Mouse (Mus musculus) cerebellum, adult 9-11 months (tissue): ENCODE results near the gene Car10.

Experiments used
- DNase-seq: peaks from one replicate; pipeline ENCODE4 v3.0.0; 2022

Gene Car10

GRCm38 (mm10) chr11:93502864-93503263, 405.0 kb downstream of the Car10 start:
- no peak for DNase-seq

GRCm38 (mm10) chr11:93503469-93503868, 405.6 kb downstream of the Car10 start:
- no peak for DNase-seq

GRCm38 (mm10) chr11:93509527-93510235, 411.9 kb downstream of the Car10 start:
- no peak for DNase-seq

- DNase-seq, result no peak
Observed at GRCm38 (mm10) chr11:93512843-93513242, 415.0 kb downstream of the Car10 start.

- DNase-seq, result no peak
Observed at GRCm38 (mm10) chr11:93514396-93514795, 416.6 kb downstream of the Car10 start.

GRCm38 (mm10) chr11:93515566-93515965, 417.7 kb downstream of the Car10 start:
- peak; percentile 93 for DNase-seq

- no peak for DNase-seq
Observed at GRCm38 (mm10) chr11:93516216-93516615, 418.4 kb downstream of the Car10 start.

GRCm38 (mm10) chr11:93516946-93517345, 419.1 kb downstream of the Car10 start:
- no peak for DNase-seq

GRCm38 (mm10) chr11:93522501-93522900, 424.7 kb downstream of the Car10 start:
- no peak for DNase-seq

- no peak for DNase-seq
Observed at GRCm38 (mm10) chr11:93525921-93526320, 428.1 kb downstream of the Car10 start.

GRCm38 (mm10) chr11:93531029-93531680, 433.3 kb downstream of the Car10 start:
- DNase-seq, result peak; percentile 92

- DNase-seq, result no peak
Observed at GRCm38 (mm10) chr11:93536244-93536643, 438.4 kb downstream of the Car10 start.

GRCm38 (mm10) chr11:93548904-93549303, 451.1 kb downstream of the Car10 start:
- no peak for DNase-seq

GRCm38 (mm10) chr11:93550908-93551307, 453.1 kb downstream of the Car10 start:
- DNase-seq, result no peak

GRCm38 (mm10) chr11:93559118-93559517, 461.3 kb downstream of the Car10 start:
- no peak for DNase-seq

GRCm38 (mm10) chr11:93560570-93560969, 462.7 kb downstream of the Car10 start:
- DNase-seq, result no peak

- no peak for DNase-seq
Observed at GRCm38 (mm10) chr11:93562330-93562865, 464.6 kb downstream of the Car10 start.

- peak; percentile 87 for DNase-seq
Observed at GRCm38 (mm10) chr11:93565756-93566155, 467.9 kb downstream of the Car10 start.

GRCm38 (mm10) chr11:93571917-93572641, 474.3 kb downstream of the Car10 start:
- DNase-seq, result no peak

GRCm38 (mm10) chr11:93577441-93577840, 479.6 kb downstream of the Car10 start:
- peak; percentile 61 for DNase-seq

GRCm38 (mm10) chr11:93579626-93580025, 481.8 kb downstream of the Car10 start:
- DNase-seq, result peak; percentile 62

GRCm38 (mm10) chr11:93581326-93581725, 483.5 kb downstream of the Car10 start:
- DNase-seq, result no peak

GRCm38 (mm10) chr11:93587788-93588187, 490.0 kb downstream of the Car10 start:
- no peak for DNase-seq

GRCm38 (mm10) chr11:93590652-93591051, 492.8 kb downstream of the Car10 start:
- no peak for DNase-seq
